Comparison of ENCODE assay signal across 21 mouse cellular contexts in the genomic region with DNA sequence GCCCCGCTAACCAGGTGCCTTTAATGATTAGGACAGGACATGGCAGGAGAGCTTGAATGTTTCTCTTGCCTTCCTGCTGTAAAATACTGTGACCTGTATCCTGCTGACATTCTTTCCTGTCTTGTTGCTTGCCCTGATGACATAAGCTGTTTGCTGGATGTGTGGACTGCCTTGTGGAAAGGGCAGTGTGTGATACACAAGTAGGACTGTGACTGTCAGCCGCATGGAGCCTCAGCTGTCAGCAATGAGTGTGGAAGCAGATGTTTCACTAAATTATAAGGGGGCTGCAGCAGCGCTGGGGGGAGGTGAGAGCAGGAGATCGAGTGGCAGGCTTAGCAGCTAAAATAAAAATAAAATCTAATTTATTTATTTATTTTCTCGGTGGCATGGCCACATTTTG. TPM values are rescaled to one million over a fixed set of nuclear protein-coding genes. Genes with fewer than 3 reads are reported as not detected.
DNase-seq lines count a peak whose midpoint lies in the region; ATAC-seq and TF ChIP-seq lines count a peak whose summit lies in the region.
"Had no signal": no experiment of that assay in that cellular context is flagged by ENCODE, and none has a peak within 500 bp of the region (broad histone marks: within the 10 kb centered on the region; RNA-seq: fewer than 3 reads in every experiment).

No protein-coding gene starts in this region.

- H3K4me2 ChIP-seq in forebrain, embryonic 11.5 days (ENCODE audit: low read depth, low read length, severe bottlenecking): no peak overlapping the region
- no peak overlapping the region for H3K4me2 ChIP-seq in forebrain, embryonic 12.5 days
- H3K4me2 ChIP-seq in kidney, embryonic 16.5 days (replicated peaks; ENCODE audit: low read depth, low read length): no peak overlapping the region
- H3K4me2 ChIP-seq in lung, embryonic 14.5 days: no peak overlapping the region
- H3K4me2 ChIP-seq: embryonic facial prominence, embryonic 12.5 days; heart, embryonic 15.5 days; hindbrain, embryonic 13.5 days had no signal

- no peak overlapping the region for H3K9ac ChIP-seq in forebrain, embryonic 11.5 days (ENCODE audit: low read length)
- H3K9ac ChIP-seq in forebrain, embryonic 12.5 days: no peak overlapping the region
- H3K9ac ChIP-seq in kidney, embryonic 16.5 days (replicated peaks; ENCODE audit: low read length): no peak overlapping the region
- H3K9ac ChIP-seq in lung, embryonic 14.5 days: no peak overlapping the region
- H3K9ac ChIP-seq: embryonic facial prominence, embryonic 12.5 days; heart, embryonic 15.5 days; hindbrain, embryonic 13.5 days had no signal

- 0 out of 2 replicates have a peak, but pooled peaks have one; percentile 7 for ATAC-seq in forebrain, embryonic 11.5 days (replicated peaks; ENCODE audit: low FRiP score)
- ATAC-seq in forebrain, embryonic 12.5 days (ENCODE audit: low FRiP score): no peak
- ATAC-seq in kidney, embryonic 16.5 days (ENCODE audit: low FRiP score, low TSS enrichment): no peak
- peak; percentile 49; the same call in 1 of the 2 replicates for ATAC-seq in lung, embryonic 14.5 days (ENCODE audit: insufficient read depth)
- ATAC-seq: forebrain, embryonic 14.5 days had no signal

- H3K4me1 ChIP-seq in forebrain, embryonic 11.5 days (replicated peaks; ENCODE audit: control insufficient read depth, insufficient read depth, low read length): no peaks in the 10 kb centered on the region
- H3K4me1 ChIP-seq in forebrain, embryonic 12.5 days: no peaks in the 10 kb centered on the region
- peaks cover 7% of the 10 kb centered on the region; the same call in 1 of the 2 replicates for H3K4me1 ChIP-seq in kidney, embryonic 16.5 days (ENCODE audit: insufficient read depth, low read length)
- H3K4me1 ChIP-seq in lung, embryonic 14.5 days (ENCODE audit: insufficient read depth): no peaks in the 10 kb centered on the region
- H3K4me1 ChIP-seq in lung, adult 2 months (ENCODE audit: control insufficient read depth, insufficient read depth, low read length): no peaks in the 10 kb centered on the region
- H3K4me1 ChIP-seq: embryonic facial prominence, embryonic 12.5 days; heart, embryonic 10.5 days; heart, embryonic 15.5 days; hindbrain, embryonic 13.5 days had no signal

- no peaks in the 10 kb centered on the region for H3K27me3 ChIP-seq in forebrain, embryonic 11.5 days (ENCODE audit: control insufficient read depth, insufficient read depth, low read length)
- no peaks in the 10 kb centered on the region for H3K27me3 ChIP-seq in forebrain, embryonic 12.5 days
- H3K27me3 ChIP-seq in kidney, embryonic 16.5 days (ENCODE audit: insufficient read depth, low read length): no peaks in the 10 kb centered on the region
- H3K27me3 ChIP-seq in lung, embryonic 14.5 days (ENCODE audit: insufficient read depth, low read length): no peaks in the 10 kb centered on the region
- H3K27me3 ChIP-seq: embryonic facial prominence, embryonic 12.5 days; heart, embryonic 15.5 days; hindbrain, embryonic 13.5 days had no signal

- TF ChIP-seq POLR2A in lung, adult 2 months (IDR thresholded peaks at IDR 0.05; ENCODE audit: borderline replicate concordance, extremely low read depth, low read depth, low read length): no peak

- H3K9me3 ChIP-seq in forebrain, embryonic 11.5 days (ENCODE audit: control insufficient read depth, low read length): no peaks in the 10 kb centered on the region; the same call in 1 of the 2 replicates
- peaks cover 4% of the 10 kb centered on the region; the same call in 1 of the 2 replicates for H3K9me3 ChIP-seq in forebrain, embryonic 12.5 days
- peaks cover 5% of the 10 kb centered on the region for H3K9me3 ChIP-seq in kidney, embryonic 16.5 days (ENCODE audit: low read length)
- H3K9me3 ChIP-seq in lung, embryonic 14.5 days (ENCODE audit: low read depth, low read length): no peaks in the 10 kb centered on the region; the same call in 1 of the 2 replicates
- H3K9me3 ChIP-seq: embryonic facial prominence, embryonic 12.5 days; heart, embryonic 10.5 days; heart, embryonic 15.5 days had no signal

- H3K36me3 ChIP-seq in forebrain, embryonic 11.5 days (ENCODE audit: control insufficient read depth, insufficient read depth, low read length): no peaks in the 10 kb centered on the region
- no peaks in the 10 kb centered on the region for H3K36me3 ChIP-seq in forebrain, embryonic 12.5 days (replicated peaks)
- H3K36me3 ChIP-seq in kidney, embryonic 16.5 days (ENCODE audit: insufficient read depth, low read length): no peaks in the 10 kb centered on the region
- no peaks in the 10 kb centered on the region for H3K36me3 ChIP-seq in lung, embryonic 14.5 days (ENCODE audit: insufficient read depth)
- H3K36me3 ChIP-seq: embryonic facial prominence, embryonic 12.5 days; heart, embryonic 10.5 days; heart, embryonic 15.5 days; hindbrain, embryonic 13.5 days had no signal

- H3K27ac ChIP-seq in forebrain, embryonic 11.5 days (ENCODE audit: low read depth, low read length): no peak overlapping the region
- H3K27ac ChIP-seq in forebrain, embryonic 12.5 days: no peak overlapping the region
- H3K27ac ChIP-seq in kidney, embryonic 16.5 days (ENCODE audit: low read length): peak overlapping the region; percentile 38; the same call in 1 of the 2 replicates
- no peak overlapping the region for H3K27ac ChIP-seq in lung, embryonic 14.5 days (ENCODE audit: low read depth)
- H3K27ac ChIP-seq: embryonic facial prominence, embryonic 12.5 days; gastrocnemius, adult 2 months; heart, embryonic 10.5 days; heart, embryonic 15.5 days; hindbrain, embryonic 13.5 days had no signal

- 77% methylated on average over 5 of the region's 5 CpGs for WGBS in forebrain, embryonic 11.5 days
- 81% methylated on average over 5 of the region's 5 CpGs for WGBS in forebrain, embryonic 12.5 days
- WGBS in kidney, embryonic 16.5 days: 41% methylated on average over 5 of the region's 5 CpGs
- 38% methylated on average over 5 of the region's 5 CpGs for WGBS in lung, embryonic 14.5 days
- 47% methylated on average over 5 of the region's 5 CpGs for WGBS in lung, adult 2 months

- no peak overlapping the region for H3K4me3 ChIP-seq in forebrain, embryonic 11.5 days (ENCODE audit: low read depth, low read length)
- no peak overlapping the region for H3K4me3 ChIP-seq in forebrain, embryonic 12.5 days (replicated peaks)
- H3K4me3 ChIP-seq in kidney, embryonic 16.5 days (ENCODE audit: low read length): no peak overlapping the region
- no peak overlapping the region for H3K4me3 ChIP-seq in lung, embryonic 14.5 days (ENCODE audit: low read depth, low read length)
- H3K4me3 ChIP-seq in lung, adult 2 months (replicated peaks; ENCODE audit: extremely low read depth, low read depth, low read length): no peak overlapping the region
- H3K4me3 ChIP-seq: embryonic facial prominence, embryonic 12.5 days; gastrocnemius, adult 2 months; heart, embryonic 10.5 days; heart, embryonic 15.5 days; hindbrain, embryonic 13.5 days had no signal

- no peak for TF ChIP-seq CTCF in lung, embryonic 14.5 days (IDR thresholded peaks at IDR 0.05; ENCODE audit: low read depth)
- no peak for TF ChIP-seq CTCF in lung, adult 2 months (IDR thresholded peaks at IDR 0.05; ENCODE audit: insufficient read depth, low read length)

- DNase-seq in forebrain, embryonic 11.5 days (ENCODE audit: low spot score): no peak
- DNase-seq in kidney, postnatal 14 days: no peak
- DNase-seq in lung, embryonic 14.5 days: no peak
- DNase-seq in lung, adult 2 months: no peak
- no peak for DNase-seq in gastrocnemius, postnatal 10 days
- DNase-seq: adrenal gland, postnatal 10 days; cerebellum, adult 11 months; cerebellum, adult 8-10 months; cerebellum, postnatal 14 days; embryo, embryonic 11 days; gastrocnemius, adult 2 months; gastrocnemius, postnatal 36 days; heart, adult 18-20 months; heart, postnatal 14 days had no signal

RNA-seq across cellular contexts. Expression of a gene that starts 56.2 kb away (rescaled TPM):
- 23.0 and 32.5 TPM in 2 replicates for polyA plus RNA-seq in forebrain, embryonic 11.5 days (2014; fragmentation: Nextera tagmentation; extraction: Ambion mirVana)
- 19.2 and 19.3 TPM in 2 replicates for polyA plus RNA-seq in forebrain, embryonic 12.5 days (2016; fragmentation: Nextera tagmentation; extraction: Ambion mirVana)
- 18.8 and 23.7 TPM in 2 replicates for polyA plus RNA-seq in kidney, embryonic 16.5 days (2015; fragmentation: Nextera tagmentation; extraction: Ambion mirVana)
- 36.4 and 41.5 TPM in 2 replicates for polyA plus RNA-seq in lung, embryonic 14.5 days (2014; fragmentation: Nextera tagmentation; extraction: Ambion mirVana)
- polyA plus RNA-seq in lung, adult 2 months (2012; rRNA removed): 18.4 and 18.5 TPM in 2 replicates
- 10 to 100 TPM; 12.6 to 20.3 TPM for total RNA-seq in gastrocnemius, postnatal 10 days (2021)

Comparison
In these comparisons a context has a peak if more than half of its experiments do, and no peak if none do; other contexts are left out.
1. ATAC-seq: peak in forebrain, embryonic 11.5 days (single experiment) and lung, embryonic 14.5 days (single experiment); none in forebrain, embryonic 12.5 days (single experiment) and kidney, embryonic 16.5 days (single experiment).